Mouse (Mus musculus): ENCODE measurements around the gene Pex19. TPM values are rescaled to one million over a fixed set of nuclear protein-coding genes. Genes with fewer than 3 reads are reported as not detected.

Pex19 gene
- polyA plus RNA-seq, 1 experiment from 2014 or later, result 110 TPM

DNA sequence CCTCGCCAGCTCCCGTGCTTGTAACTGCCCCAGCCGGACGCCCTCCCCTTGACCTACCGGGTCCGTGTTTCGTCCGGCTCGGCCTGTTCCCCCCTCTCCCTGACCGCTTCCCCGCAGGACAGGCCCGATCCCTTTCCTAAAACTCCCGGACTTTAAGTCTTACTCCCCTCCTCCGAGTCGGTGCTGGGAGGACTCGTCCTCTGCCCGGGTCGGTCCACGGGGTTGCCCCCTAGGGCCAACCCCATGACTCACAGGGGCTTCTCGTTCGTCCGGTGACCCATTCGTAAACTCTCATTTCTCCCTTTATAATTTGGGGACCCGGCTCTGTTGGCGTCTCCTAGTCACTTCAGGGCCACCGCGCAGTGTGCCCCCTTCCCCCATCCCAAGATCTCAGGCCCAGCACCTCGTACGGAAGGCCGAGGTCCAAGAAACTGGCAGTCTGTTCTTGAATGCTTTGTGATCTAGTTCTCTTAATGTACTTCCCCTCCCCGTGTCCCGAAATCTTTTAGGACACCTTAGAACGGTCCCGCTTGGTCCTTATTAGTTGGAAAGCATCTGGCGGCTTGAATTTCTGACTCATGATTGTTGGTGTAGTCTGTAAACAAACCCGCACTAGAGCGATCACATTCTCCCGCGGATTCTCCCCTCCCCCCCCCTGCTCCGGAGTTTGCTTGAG lies 21.9 kb downstream of the Pex19 start:
- Histone ChIP-seq H3K4me2 (peak overlapping the region; percentile 85), H3K36me3 (ENCODE audit: insufficient read depth) (peaks cover 34% of the 10 kb centered on the region), H3K4me1 (ENCODE audit: insufficient read depth) (peaks cover 7% of the 10 kb centered on the region; the same call in 1 of the 2 replicates), H3K9me3 (ENCODE audit: low read depth, low read length) (no peaks in the 10 kb centered on the region), H3K4me3 (ENCODE audit: low read depth, low read length) (peak overlapping the region; percentile 98), H3K9ac (peak overlapping the region; percentile 100), H3K27me3 (ENCODE audit: insufficient read depth, low read length) (no peaks in the 10 kb centered on the region), H3K27ac (ENCODE audit: low read depth) (peak overlapping the region; percentile 99)
- no peak for TF ChIP-seq CTCF (IDR thresholded peaks at IDR 0.05; ENCODE audit: low read depth)
- WGBS, result under 1% methylated on average over 40 of the region's 40 CpGs
- ATAC-seq (ENCODE audit: insufficient read depth), result peak; percentile 61
- peak; percentile 75 for DNase-seq

DNA sequence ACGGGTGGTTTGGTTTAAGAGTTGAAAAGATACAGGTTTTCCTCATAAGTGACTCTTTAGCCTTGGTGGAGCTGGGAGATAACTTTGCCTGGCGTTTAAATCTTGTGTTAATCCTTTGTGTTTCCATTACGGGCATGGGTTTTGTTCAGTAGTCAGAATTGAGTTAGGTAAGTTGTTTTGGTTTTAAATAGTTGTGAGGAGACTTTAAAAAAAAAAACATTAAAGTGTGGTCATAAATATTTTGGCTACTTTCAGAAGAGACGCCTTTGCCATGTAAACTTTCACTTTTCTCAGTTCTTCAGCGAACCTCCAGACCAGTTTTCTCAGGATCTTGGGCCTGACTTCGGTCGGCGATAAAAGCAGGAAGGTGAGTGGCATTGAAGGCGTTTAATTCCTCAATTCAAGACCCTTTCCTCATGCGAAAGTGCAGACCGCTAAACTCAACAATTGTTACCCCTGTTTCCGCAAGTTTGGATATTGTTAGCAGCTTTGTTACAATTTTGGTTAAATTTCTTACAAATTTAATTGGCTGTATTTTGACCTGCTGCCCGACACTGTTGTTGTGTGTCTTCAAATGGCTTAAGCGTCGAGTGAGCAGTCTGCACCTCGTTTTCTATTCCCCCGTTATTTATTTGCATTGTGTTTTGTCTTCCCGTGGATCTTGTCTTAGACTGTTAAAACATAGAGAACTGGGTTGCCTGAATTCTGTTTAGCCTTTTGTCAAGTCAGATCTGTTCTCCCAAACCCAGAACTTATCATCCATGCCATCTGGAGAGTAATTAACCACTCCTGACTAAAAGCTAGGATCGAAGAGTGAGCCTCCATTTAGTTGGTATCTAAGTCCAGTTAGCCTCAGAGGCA lies 22.6 kb downstream of the Pex19 start:
- Histone ChIP-seq H3K27ac (ENCODE audit: low read depth) (peak overlapping the region; percentile 99), H3K9ac (peak overlapping the region; percentile 100), H3K4me1 (ENCODE audit: insufficient read depth) (peaks cover 7% of the 10 kb centered on the region; the same call in 1 of the 2 replicates), H3K27me3 (ENCODE audit: insufficient read depth, low read length) (no peaks in the 10 kb centered on the region), H3K4me2 (peak overlapping the region; percentile 85), H3K4me3 (ENCODE audit: low read depth, low read length) (peak overlapping the region; percentile 98), H3K9me3 (ENCODE audit: low read depth, low read length) (no peaks in the 10 kb centered on the region), H3K36me3 (ENCODE audit: insufficient read depth) (peaks cover 37% of the 10 kb centered on the region)
- peak; percentile 41 for DNase-seq
- TF ChIP-seq CTCF (IDR thresholded peaks at IDR 0.05; ENCODE audit: low read depth), result no peak
- ATAC-seq (ENCODE audit: insufficient read depth), result no peak
- WGBS, result 6% methylated on average over 19 of the region's 19 CpGs

GRCm38 (mm10) chr1:172154536-172154935 lies 28.0 kb downstream of the Pex19 start:
- no peaks in the 10 kb centered on the region for H3K9me3 ChIP-seq (ENCODE audit: low read depth, low read length)
- H3K36me3 ChIP-seq (ENCODE audit: insufficient read depth), result peaks cover 61% of the 10 kb centered on the region
- no peak overlapping the region for H3K4me3 ChIP-seq (ENCODE audit: low read depth, low read length)
- H3K27ac ChIP-seq (ENCODE audit: low read depth), result no peak overlapping the region
- no peaks in the 10 kb centered on the region for H3K27me3 ChIP-seq (ENCODE audit: insufficient read depth, low read length)
- no peak overlapping the region for H3K4me2 ChIP-seq
- no peak overlapping the region for H3K9ac ChIP-seq
- 89% methylated on average over 3 of the region's 3 CpGs for WGBS
- ATAC-seq (ENCODE audit: insufficient read depth), result no peak
- peaks cover 3% of the 10 kb centered on the region; the same call in 1 of the 2 replicates for H3K4me1 ChIP-seq (ENCODE audit: insufficient read depth)
- no peak for TF ChIP-seq CTCF (IDR thresholded peaks at IDR 0.05; ENCODE audit: low read depth)
- DNase-seq, result no peak

- H3K36me3 ChIP-seq (ENCODE audit: insufficient read depth), result peaks cover 56% of the 10 kb centered on the region
Observed at GRCm38 (mm10) chr1:172155518-172155917, 29.0 kb downstream of the Pex19 start.

GRCm38 (mm10) chr1:172159970-172160369 lies 33.4 kb downstream of the Pex19 start:
- no peak overlapping the region for H3K4me2 ChIP-seq
- TF ChIP-seq CTCF (IDR thresholded peaks at IDR 0.05; ENCODE audit: low read depth), result no peak
- 6% methylated on average over 4 of the region's 4 CpGs for WGBS

More at GRCm38 (mm10) chr1:172155518-172155917, 29.0 kb downstream of the Pex19 start:
- H3K4me1 ChIP-seq (ENCODE audit: insufficient read depth), result no peaks in the 10 kb centered on the region
- no peak overlapping the region for H3K9ac ChIP-seq
- H3K4me3 ChIP-seq (ENCODE audit: low read depth, low read length), result no peak overlapping the region
- no peaks in the 10 kb centered on the region for H3K9me3 ChIP-seq (ENCODE audit: low read depth, low read length)
- no peak for TF ChIP-seq CTCF (IDR thresholded peaks at IDR 0.05; ENCODE audit: low read depth)
- no peaks in the 10 kb centered on the region for H3K27me3 ChIP-seq (ENCODE audit: insufficient read depth, low read length)
- ATAC-seq (ENCODE audit: insufficient read depth) (no peak), DNase-seq (no peak)
- no peak overlapping the region for H3K4me2 ChIP-seq
- H3K27ac ChIP-seq (ENCODE audit: low read depth), result no peak overlapping the region
- WGBS, result 89% methylated on average over 3 of the region's 3 CpGs

GRCm38 (mm10) chr1:172160508-172160907 lies 34.0 kb downstream of the Pex19 start:
- Histone ChIP-seq H3K9me3 (ENCODE audit: low read depth, low read length) (no peaks in the 10 kb centered on the region), H3K9ac (no peak overlapping the region), H3K36me3 (ENCODE audit: insufficient read depth) (peaks cover 39% of the 10 kb centered on the region), H3K4me3 (ENCODE audit: low read depth, low read length) (no peak overlapping the region), H3K27ac (ENCODE audit: low read depth) (peak overlapping the region; percentile 0; the same call in 1 of the 2 replicates), H3K27me3 (ENCODE audit: insufficient read depth, low read length) (no peaks in the 10 kb centered on the region), H3K4me1 (ENCODE audit: insufficient read depth) (no peaks in the 10 kb centered on the region), H3K4me2 (no peak overlapping the region)
- no peak for ATAC-seq (ENCODE audit: insufficient read depth)
- TF ChIP-seq CTCF (IDR thresholded peaks at IDR 0.05; ENCODE audit: low read depth), result no peak
- DNase-seq, result no peak

More at GRCm38 (mm10) chr1:172159970-172160369, 33.4 kb downstream of the Pex19 start:
- H3K9ac ChIP-seq, result no peak overlapping the region
- ATAC-seq (ENCODE audit: insufficient read depth), result no peak
- H3K27me3 ChIP-seq (ENCODE audit: insufficient read depth, low read length), result no peaks in the 10 kb centered on the region
- H3K4me3 ChIP-seq (ENCODE audit: low read depth, low read length), result no peak overlapping the region
- H3K36me3 ChIP-seq (ENCODE audit: insufficient read depth), result peaks cover 38% of the 10 kb centered on the region
- H3K4me1 ChIP-seq (ENCODE audit: insufficient read depth), result no peaks in the 10 kb centered on the region
- H3K9me3 ChIP-seq (ENCODE audit: low read depth, low read length), result no peaks in the 10 kb centered on the region
- H3K27ac ChIP-seq (ENCODE audit: low read depth), result no peak overlapping the region
- DNase-seq, result peak; percentile 30

DNA sequence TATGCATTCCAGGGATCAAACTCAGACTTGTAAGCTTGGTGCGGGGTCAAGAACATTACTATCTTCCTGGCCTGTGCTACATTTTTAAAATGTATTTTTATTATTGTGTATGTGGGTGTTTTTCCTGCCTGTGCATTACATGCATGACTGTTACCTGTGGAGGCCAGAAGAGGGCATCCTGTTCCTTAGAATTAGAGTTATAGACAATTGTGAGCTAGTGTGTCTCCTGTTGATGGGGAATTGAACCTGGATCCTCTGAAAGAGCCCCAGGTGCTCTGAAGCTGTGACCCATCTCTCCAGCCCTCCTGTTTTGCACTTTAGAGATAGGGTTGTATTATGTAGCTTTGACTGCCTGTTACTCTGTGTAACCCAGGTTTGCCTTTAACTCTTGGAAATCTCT lies 35.5 kb downstream of the Pex19 start:
- Histone ChIP-seq H3K4me1 (ENCODE audit: insufficient read depth) (no peaks in the 10 kb centered on the region), H3K9me3 (ENCODE audit: low read depth, low read length) (no peaks in the 10 kb centered on the region), H3K27me3 (ENCODE audit: insufficient read depth, low read length) (no peaks in the 10 kb centered on the region), H3K27ac (ENCODE audit: low read depth) (no peak overlapping the region), H3K36me3 (ENCODE audit: insufficient read depth) (peaks cover 39% of the 10 kb centered on the region), H3K4me2 (no peak overlapping the region), H3K9ac (no peak overlapping the region), H3K4me3 (ENCODE audit: low read depth, low read length) (no peak overlapping the region)
- ATAC-seq (ENCODE audit: insufficient read depth), result no peak
- peak; percentile 54 for TF ChIP-seq CTCF (IDR thresholded peaks at IDR 0.05; ENCODE audit: low read depth)
- 92% methylated on average over 1 of the region's 1 CpGs for WGBS
- DNase-seq, result peak; percentile 58

Measured in lung, embryonic 14.5 days (tissue).